ENCODE assay signal across 16 mouse cellular contexts in the genomic region with DNA sequence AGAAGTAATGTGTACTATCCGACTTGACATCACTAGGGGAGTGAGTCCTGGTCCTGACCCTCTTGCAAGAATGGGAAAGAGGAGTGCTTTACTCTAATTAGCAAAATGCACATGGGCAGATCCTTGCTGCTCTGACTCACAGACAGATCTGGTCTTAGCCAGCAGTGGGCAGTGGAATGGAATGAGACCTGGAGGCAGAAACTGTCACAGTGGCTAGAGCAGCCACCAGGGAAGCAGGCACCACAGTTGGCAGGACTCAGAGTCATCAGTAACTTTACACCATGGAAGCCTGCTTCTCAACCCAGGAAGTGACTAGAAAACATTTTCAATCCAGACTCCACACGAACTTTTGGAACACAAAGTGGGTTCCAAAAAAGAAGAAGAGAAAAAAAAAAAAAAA. TPM values are rescaled to one million over a fixed set of nuclear protein-coding genes. Genes with fewer than 3 reads are reported as not detected.
DNase-seq lines count a peak whose midpoint lies in the region; ATAC-seq and TF ChIP-seq lines count a peak whose summit lies in the region.
"Had no signal": no experiment of that assay in that cellular context is flagged by ENCODE, and none has a peak within 500 bp of the region (broad histone marks: within the 10 kb centered on the region; RNA-seq: fewer than 3 reads in every experiment).

No protein-coding gene starts in this region.

- peaks cover 3% of the 10 kb centered on the region for H3K79me2 ChIP-seq in heart, adult 2 months (replicated peaks; ENCODE audit: control insufficient read depth, insufficient read depth, low read length)

- H3K36me3 ChIP-seq in heart, adult 2 months (ENCODE audit: control insufficient read depth, insufficient read depth, low read length) = peaks cover 24% of the 10 kb centered on the region
- H3K36me3 ChIP-seq in kidney, embryonic 14.5 days (ENCODE audit: control insufficient read depth, insufficient read depth, low read length) = peaks cover 91% of the 10 kb centered on the region

- ATAC-seq in kidney, embryonic 14.5 days (ENCODE audit: low FRiP score, low TSS enrichment) = no peak
- ATAC-seq: midbrain, embryonic 16.5 days had no signal

- H3K4me1 ChIP-seq in heart, adult 2 months (ENCODE audit: control insufficient read depth, insufficient read depth, low read length) = peaks cover 4% of the 10 kb centered on the region
- no peaks in the 10 kb centered on the region for H3K4me1 ChIP-seq in kidney, embryonic 14.5 days (ENCODE audit: control insufficient read depth, insufficient read depth, low read length)

- 28% methylated on average over 2 of the region's 2 CpGs for WGBS in heart, adult 2 months
- 71% methylated on average over 2 of the region's 2 CpGs for WGBS in kidney, embryonic 14.5 days

- TF ChIP-seq CTCF in heart, adult 2 months (IDR thresholded peaks at IDR 0.05) = peak; percentile 29

- no peak for TF ChIP-seq EP300 in heart, adult 2 months (IDR thresholded peaks at IDR 0.05; ENCODE audit: insufficient read depth, low read depth, low read length)

- intact Hi-C loops in heart, adult 2 months (cut with DNase I) = no loop called here

- no peak for DNase-seq in heart, adult 2 months
- no peak for DNase-seq in heart, adult 8-10 months (ENCODE audit: low spot score)
- peak; percentile 12 for DNase-seq in kidney, adult 9 months
- DNase-seq in ES-CJ7 (ENCODE audit: low read depth, low spot score) = peak; percentile 31
- DNase-seq in gastrocnemius, postnatal 25 days = peak; percentile 53
- DNase-seq in frontal cortex, postnatal 36 days (ENCODE audit: low spot score in 2 of 2) = no peak
- DNase-seq: adrenal gland, adult 2 months; cerebellum, adult 9-10 months; layer of hippocampus, postnatal 36 days; liver, embryonic 13.5 days; thymus, postnatal 4 days had no signal

- no peaks in the 10 kb centered on the region for H3K27me3 ChIP-seq in heart, adult 2 months (ENCODE audit: control insufficient read depth, insufficient read depth, low read length)
- no peaks in the 10 kb centered on the region for H3K27me3 ChIP-seq in kidney, embryonic 14.5 days (ENCODE audit: control insufficient read depth, insufficient read depth, low read length)
- H3K27me3 ChIP-seq: heart, embryonic 15.5 days; hindbrain, embryonic 15.5 days; liver, embryonic 13.5 days; megakaryocyte, embryonic 14.5 days had no signal

- no peak overlapping the region for H3K4me2 ChIP-seq in kidney, embryonic 14.5 days (replicated peaks; ENCODE audit: low read depth, low read length)
- H3K4me2 ChIP-seq: heart, embryonic 15.5 days; hindbrain, embryonic 15.5 days; liver, embryonic 13.5 days had no signal

- no peak overlapping the region for H3K4me3 ChIP-seq in heart, adult 2 months
- no peak overlapping the region for H3K4me3 ChIP-seq in kidney, embryonic 14.5 days (ENCODE audit: low read length)
- H3K4me3 ChIP-seq: heart, embryonic 15.5 days; hindbrain, embryonic 15.5 days; liver, embryonic 13.5 days; megakaryocyte, embryonic 14.5 days had no signal

- H3K9ac ChIP-seq in heart, adult 2 months (ENCODE audit: low read depth, low read length) = no peak overlapping the region
- no peak overlapping the region for H3K9ac ChIP-seq in kidney, embryonic 14.5 days (ENCODE audit: low read depth, low read length)
- H3K9ac ChIP-seq: heart, embryonic 15.5 days; hindbrain, embryonic 15.5 days; liver, embryonic 13.5 days had no signal

- H3K27ac ChIP-seq in heart, adult 2 months = peak overlapping the region; percentile 40
- H3K27ac ChIP-seq in kidney, embryonic 14.5 days (ENCODE audit: low read depth, low read length) = no peak overlapping the region
- H3K27ac ChIP-seq: heart, embryonic 15.5 days; hindbrain, embryonic 15.5 days; liver, embryonic 13.5 days had no signal

- TF ChIP-seq POLR2A in heart, adult 2 months (IDR thresholded peaks at IDR 0.05; ENCODE audit: insufficient read depth, low read depth, low read length) = no peak

- H3K9me3 ChIP-seq in kidney, embryonic 14.5 days (ENCODE audit: control insufficient read depth, low read length) = no peaks in the 10 kb centered on the region
- H3K9me3 ChIP-seq: heart, embryonic 15.5 days; hindbrain, embryonic 15.5 days; liver, embryonic 13.5 days; megakaryocyte, embryonic 14.5 days had no signal

RNA-seq across cellular contexts. Expression of a gene that starts 9.0 kb away (rescaled TPM):
- total RNA-seq in heart, adult 2 months (2021) = 10 to 100 TPM; 41.8 to 44.6 TPM
- 22.2 and 29.3 TPM in 2 replicates for polyA plus RNA-seq in heart, adult 2 months (2012; rRNA removed)
- total RNA-seq in heart, adult 8-10 months (2022) = 10 to 100 TPM; 34.8 to 44.8 (median 41.2) TPM
- polyA plus RNA-seq in kidney, embryonic 14.5 days (2014; fragmentation: Nextera tagmentation; extraction: Ambion mirVana) = 190 and 229 TPM in 2 replicates
- 10 to 100 TPM; 30.4 to 31.3 TPM for total RNA-seq in gastrocnemius, postnatal 25 days (2021)

RNA-seq across cellular contexts. Expression of a gene that starts 22.1 kb away (rescaled TPM):
- total RNA-seq in heart, adult 2 months (2021) = 10 to 100 TPM; 26.9 to 31.0 TPM
- 6.8 and 12.7 TPM in 2 replicates for polyA plus RNA-seq in heart, adult 2 months (2012; rRNA removed)
- total RNA-seq in heart, adult 8-10 months (2022) = 10 to 100 TPM; 26.5 to 44.5 (median 31.0) TPM
- 0.11 and 0.51 TPM in 2 replicates for polyA plus RNA-seq in kidney, embryonic 14.5 days (2014; fragmentation: Nextera tagmentation; extraction: Ambion mirVana)
- 1 to 10 TPM; 4.9 to 6.4 TPM for total RNA-seq in gastrocnemius, postnatal 25 days (2021)

Comparison
In these comparisons a context has a peak if more than half of its experiments do, and no peak if none do; other contexts are left out.
1. DNase-seq: peak in kidney, adult 9 months (single experiment), ES-CJ7 (single experiment) and gastrocnemius, postnatal 25 days (single experiment); none in heart, adult 2 months (0 of 2), heart, adult 8-10 months (single experiment) and frontal cortex, postnatal 36 days (0 of 2).